Mouse (Mus musculus): ENCODE data around the gene Slc27a1. TPM values are rescaled to one million over a fixed set of nuclear protein-coding genes. Genes with fewer than 3 reads are reported as not detected.
A peak's percentile ranks its signal among the peaks of the same experiment; 100 is the strongest.

Gene Slc27a1
- polyA plus RNA-seq, 1 experiment from 2014 or later: 30.7 TPM

DNA sequence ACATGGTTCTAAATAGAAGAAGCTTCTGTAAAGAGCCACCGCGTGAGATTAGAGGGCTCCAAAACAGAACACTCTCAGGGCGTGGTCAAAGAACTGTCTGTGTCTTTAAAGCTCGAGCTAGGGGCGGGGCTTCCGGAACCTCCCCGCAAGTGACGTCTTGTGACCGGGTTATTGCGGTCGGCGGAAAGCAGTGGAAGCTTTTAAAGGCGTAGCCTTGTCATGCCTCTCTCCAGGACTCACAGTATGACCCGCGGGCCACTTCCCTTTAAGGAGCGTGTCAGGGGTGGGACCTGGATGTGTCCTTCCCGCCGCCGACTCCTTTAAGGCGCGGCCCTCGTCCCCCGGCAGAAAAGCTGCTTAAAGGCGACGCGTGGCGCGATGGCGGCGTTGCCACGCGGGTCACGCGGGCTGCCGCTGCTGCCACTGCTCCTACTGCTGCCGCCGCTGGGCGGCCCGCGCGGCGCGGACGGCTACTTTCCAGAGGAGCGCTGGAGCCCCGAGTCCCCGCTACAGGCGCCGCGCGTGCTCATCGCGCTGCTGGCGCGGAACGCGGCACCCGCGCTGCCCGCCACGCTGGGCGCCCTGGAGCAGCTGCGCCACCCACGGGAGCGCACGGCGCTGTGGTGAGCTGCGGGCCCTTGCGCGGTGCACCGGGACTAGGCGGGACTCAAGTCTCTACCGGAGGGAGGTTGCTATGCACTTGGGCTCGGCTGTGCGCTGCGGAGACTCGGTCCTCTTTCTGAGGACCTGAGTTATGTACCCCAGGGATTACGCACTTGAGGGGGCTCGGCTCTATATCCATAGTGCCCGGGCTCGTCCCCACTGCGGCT is 42.4 kb downstream of the Slc27a1 start, which contains the start of gene Colgalt1:
Gene Colgalt1, plus strand, starts transcription at position 177 of the 830 bp plus-strand sequence.
- peak within 1 kb of the TSS; percentile 96 for H3K4me3 ChIP-seq
- peaks cover 35% of the 10 kb centered on the region for H3K36me3 ChIP-seq (replicated peaks)
- H3K9me3 ChIP-seq: no peaks in the 10 kb centered on the region
- DNase-seq (ENCODE audit: low spot score): peak; percentile 98
- H3K27ac ChIP-seq (replicated peaks): peak within 1 kb of the TSS; percentile 93
- H3K27me3 ChIP-seq (replicated peaks; ENCODE audit: low read depth, poor library complexity, severe bottlenecking): no peaks in the 10 kb centered on the region
- under 1% methylated on average over 82 of the region's 82 CpGs for WGBS
- H3K4me1 ChIP-seq: peaks cover 25% of the 10 kb centered on the region

GRCm38 (mm10) chr8:71612141-71612540 is 43.5 kb downstream of the Slc27a1 start:
- Histone ChIP-seq H3K4me1 (peaks cover 25% of the 10 kb centered on the region), H3K4me3 (peak overlapping the region; percentile 96), H3K9me3 (no peaks in the 10 kb centered on the region), H3K27me3 (replicated peaks; ENCODE audit: low read depth, poor library complexity, severe bottlenecking) (no peaks in the 10 kb centered on the region), H3K36me3 (replicated peaks) (peaks cover 46% of the 10 kb centered on the region), H3K27ac (replicated peaks) (peak overlapping the region; percentile 93; the same call in 1 of the 2 replicates)
- WGBS: 52% methylated on average over 5 of the region's 5 CpGs
- DNase-seq (ENCODE audit: low spot score): no peak

GRCm38 (mm10) chr8:71613418-71613817 is 44.7 kb downstream of the Slc27a1 start:
- Histone ChIP-seq H3K27ac (replicated peaks) (no peak overlapping the region), H3K27me3 (replicated peaks; ENCODE audit: low read depth, poor library complexity, severe bottlenecking) (no peaks in the 10 kb centered on the region), H3K4me1 (peaks cover 25% of the 10 kb centered on the region), H3K9me3 (no peaks in the 10 kb centered on the region), H3K4me3 (no peak overlapping the region), H3K36me3 (replicated peaks) (peaks cover 59% of the 10 kb centered on the region)
- no peak for DNase-seq (ENCODE audit: low spot score)
- WGBS: 44% methylated on average over 4 of the region's 4 CpGs

- Histone ChIP-seq H3K9me3 (peaks cover 25% of the 10 kb centered on the region), H3K27me3 (replicated peaks; ENCODE audit: low read depth, poor library complexity, severe bottlenecking) (no peaks in the 10 kb centered on the region), H3K4me1 (no peaks in the 10 kb centered on the region), H3K36me3 (replicated peaks) (peaks cover 98% of the 10 kb centered on the region), H3K4me3 (no peak overlapping the region), H3K27ac (replicated peaks) (no peak overlapping the region)
- DNase-seq (ENCODE audit: low spot score): no peak
- 93% methylated on average over 2 of the region's 2 CpGs for WGBS
These were observed 51.1 kb downstream of the Slc27a1 start for GRCm38 (mm10) chr8:71619786-71620185.

- DNase-seq (ENCODE audit: low spot score): no peak
- H3K27me3 ChIP-seq (replicated peaks; ENCODE audit: low read depth, poor library complexity, severe bottlenecking): peaks cover 7% of the 10 kb centered on the region
- no peak overlapping the region for H3K4me3 ChIP-seq
- peaks cover 32% of the 10 kb centered on the region for H3K4me1 ChIP-seq
- H3K36me3 ChIP-seq (replicated peaks): peaks cover 63% of the 10 kb centered on the region
- H3K27ac ChIP-seq (replicated peaks): no peak overlapping the region
- WGBS: 81% methylated on average over 1 of the region's 1 CpGs
- peaks cover 25% of the 10 kb centered on the region for H3K9me3 ChIP-seq
These were observed 56.4 kb downstream of the Slc27a1 start for GRCm38 (mm10) chr8:71625088-71625487.

DNA sequence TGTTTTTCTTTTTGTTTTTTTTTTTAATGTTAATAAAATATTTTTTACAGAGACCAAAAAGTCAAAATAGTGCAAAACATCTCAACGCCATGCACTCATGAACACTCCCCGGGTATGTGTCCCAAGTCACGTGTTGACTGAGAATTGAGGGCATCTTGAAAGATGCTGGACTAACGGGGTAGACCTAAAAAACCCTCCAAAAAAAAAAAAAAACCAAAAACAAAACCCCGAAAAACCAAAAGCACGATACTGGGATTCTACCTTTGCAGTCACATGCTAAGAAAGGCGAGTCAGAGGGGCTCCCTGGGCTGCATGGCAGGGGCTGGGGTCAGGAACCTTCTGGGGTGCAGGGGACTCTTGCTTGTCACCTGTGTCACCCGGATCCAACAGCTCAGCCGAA is 58.1 kb downstream of the Slc27a1 start:
- DNase-seq (ENCODE audit: low spot score): no peak
- Histone ChIP-seq H3K4me1 (peaks cover 35% of the 10 kb centered on the region), H3K27me3 (replicated peaks; ENCODE audit: low read depth, poor library complexity, severe bottlenecking) (peaks cover 23% of the 10 kb centered on the region), H3K27ac (replicated peaks) (0 out of 2 replicates have a peak overlapping the region, but pooled peaks have one; percentile 10), H3K36me3 (replicated peaks) (peaks cover 47% of the 10 kb centered on the region), H3K4me3 (no peak overlapping the region), H3K9me3 (peaks cover 22% of the 10 kb centered on the region)
- WGBS: 86% methylated on average over 9 of the region's 9 CpGs

DNA sequence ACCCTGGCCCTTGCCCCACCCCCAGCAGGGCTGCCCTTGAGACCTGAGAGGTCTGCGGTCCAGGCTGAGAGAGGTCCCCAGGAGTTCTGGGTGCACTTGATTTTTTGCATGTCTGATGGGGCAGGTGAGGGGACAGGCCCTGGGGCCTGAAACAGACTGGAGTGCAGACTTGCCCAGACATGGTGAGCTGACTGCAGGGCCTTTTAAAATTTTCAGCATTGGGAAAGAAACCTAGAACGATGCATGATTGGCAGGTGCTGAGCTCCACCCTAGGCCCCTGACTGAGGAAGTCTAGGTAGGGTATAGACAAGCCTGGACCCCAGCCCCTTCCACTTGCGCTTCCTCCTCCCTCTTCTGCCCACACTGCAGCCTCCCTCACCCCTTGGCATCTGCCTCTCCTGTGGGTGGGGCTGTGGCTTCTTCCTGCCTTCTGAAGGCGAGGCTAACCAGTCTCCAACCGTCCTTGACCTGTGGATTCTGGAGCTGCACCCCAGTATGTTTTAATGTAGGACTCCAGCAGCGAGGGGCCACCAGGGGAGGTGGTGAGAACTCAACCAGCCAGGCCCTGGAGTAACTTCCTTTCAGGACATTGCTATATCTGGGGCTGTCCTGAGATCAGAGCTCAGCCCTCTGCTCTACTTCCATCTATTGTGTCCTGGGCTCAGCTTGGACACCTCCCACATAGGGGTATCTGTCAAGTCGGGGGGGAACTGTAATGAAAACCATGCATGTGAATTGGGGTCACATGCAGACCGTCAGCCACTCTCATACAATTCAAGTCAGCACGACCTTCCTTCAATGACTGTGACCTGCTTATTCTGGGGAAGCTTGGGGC is 58.8 kb downstream of the Slc27a1 start:
- WGBS: 45% methylated on average over 9 of the region's 9 CpGs
- 0 out of 2 replicates have a peak overlapping the region, but pooled peaks have one; percentile 10 for H3K27ac ChIP-seq (replicated peaks)

DNA sequence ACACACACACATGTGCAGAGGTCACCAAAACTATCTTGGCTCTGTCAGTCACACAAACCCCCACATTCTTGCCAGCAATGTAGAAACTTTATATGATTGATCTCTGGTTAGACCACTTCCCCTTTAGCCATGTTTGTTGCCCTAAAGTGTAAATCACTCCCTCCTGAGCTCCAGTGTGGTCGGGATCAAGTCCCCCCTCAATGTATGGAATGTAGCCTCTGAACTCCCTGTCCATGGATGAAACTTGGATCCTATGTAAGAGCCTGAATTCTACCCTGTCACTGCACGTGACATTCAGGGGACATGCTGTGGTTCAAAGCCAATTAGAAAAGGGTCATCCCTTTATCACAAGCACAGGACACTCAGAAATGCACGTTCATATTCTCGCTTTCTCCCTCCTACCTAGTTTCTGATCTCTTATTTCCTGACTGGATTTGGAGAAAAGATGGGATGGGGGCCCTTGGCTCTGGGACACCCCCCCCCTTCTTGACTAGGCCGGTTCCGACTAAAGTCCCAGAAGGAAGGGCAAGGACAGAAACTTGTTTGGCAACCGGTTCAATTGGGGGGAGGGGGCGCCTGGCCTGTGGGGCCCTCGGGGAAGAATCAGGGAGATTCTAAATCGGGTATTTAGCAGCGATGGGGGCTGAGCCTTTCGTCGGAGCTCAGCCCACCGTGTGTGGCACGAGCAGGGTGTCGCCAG is 59.9 kb downstream of the Slc27a1 start:
- peaks cover 41% of the 10 kb centered on the region for H3K27me3 ChIP-seq (replicated peaks; ENCODE audit: low read depth, poor library complexity, severe bottlenecking)
- WGBS: 7% methylated on average over 16 of the region's 16 CpGs
- peak overlapping the region; percentile 65 for H3K4me3 ChIP-seq
- DNase-seq (ENCODE audit: low spot score): no peak
- H3K9me3 ChIP-seq: peaks cover 18% of the 10 kb centered on the region
- H3K36me3 ChIP-seq (replicated peaks): peaks cover 29% of the 10 kb centered on the region
- H3K4me1 ChIP-seq: peaks cover 39% of the 10 kb centered on the region
- peak overlapping the region; percentile 87 for H3K27ac ChIP-seq (replicated peaks)

More for the DNA sequence above, 58.8 kb downstream of the Slc27a1 start:
- H3K9me3 ChIP-seq: peaks cover 19% of the 10 kb centered on the region
- peaks cover 31% of the 10 kb centered on the region for H3K27me3 ChIP-seq (replicated peaks; ENCODE audit: low read depth, poor library complexity, severe bottlenecking)
- peaks cover 39% of the 10 kb centered on the region for H3K36me3 ChIP-seq (replicated peaks)
- DNase-seq (ENCODE audit: low spot score): no peak
- H3K4me3 ChIP-seq: no peak overlapping the region
- peaks cover 35% of the 10 kb centered on the region for H3K4me1 ChIP-seq

GRCm38 (mm10) chr8:71629096-71629697 is 60.5 kb downstream of the Slc27a1 start:
- peak; percentile 97 for DNase-seq (ENCODE audit: low spot score)
- Histone ChIP-seq H3K27me3 (replicated peaks; ENCODE audit: low read depth, poor library complexity, severe bottlenecking) (peaks cover 48% of the 10 kb centered on the region), H3K36me3 (replicated peaks) (peaks cover 22% of the 10 kb centered on the region), H3K9me3 (peaks cover 15% of the 10 kb centered on the region), H3K4me3 (peak overlapping the region; percentile 65), H3K27ac (replicated peaks) (peak overlapping the region; percentile 87), H3K4me1 (peaks cover 46% of the 10 kb centered on the region)
- under 1% methylated on average over 55 of the region's 55 CpGs for WGBS

- peak overlapping the region; percentile 65 for H3K4me3 ChIP-seq
- peaks cover 15% of the 10 kb centered on the region for H3K9me3 ChIP-seq
- peaks cover 16% of the 10 kb centered on the region for H3K36me3 ChIP-seq (replicated peaks)
- peak; percentile 64 for DNase-seq (ENCODE audit: low spot score)
- peak overlapping the region; percentile 87 for H3K27ac ChIP-seq (replicated peaks)
- peaks cover 52% of the 10 kb centered on the region for H3K4me1 ChIP-seq
- 4% methylated on average over 25 of the region's 25 CpGs for WGBS
- peaks cover 54% of the 10 kb centered on the region for H3K27me3 ChIP-seq (replicated peaks; ENCODE audit: low read depth, poor library complexity, severe bottlenecking)
These were observed 61.1 kb downstream of the Slc27a1 start for GRCm38 (mm10) chr8:71629781-71630212.

- H3K4me1 ChIP-seq: peaks cover 52% of the 10 kb centered on the region
- 87% methylated on average over 6 of the region's 6 CpGs for WGBS
- peaks cover 7% of the 10 kb centered on the region for H3K36me3 ChIP-seq (replicated peaks)
- no peak overlapping the region for H3K4me3 ChIP-seq
- H3K27ac ChIP-seq (replicated peaks): no peak overlapping the region
- no peak for DNase-seq (ENCODE audit: low spot score)
- peaks cover 15% of the 10 kb centered on the region for H3K9me3 ChIP-seq
- H3K27me3 ChIP-seq (replicated peaks; ENCODE audit: low read depth, poor library complexity, severe bottlenecking): peaks cover 63% of the 10 kb centered on the region
These were observed 62.1 kb downstream of the Slc27a1 start for GRCm38 (mm10) chr8:71630761-71631160.

Data from embryonic facial prominence, embryonic 10.5 days (tissue).